Mouse (Mus musculus): ENCODE measurements around the gene Ugt1a10.
"Not testable (repeated sequence)": the region's sequence is repeated elsewhere in the genome, so short reads cannot be mapped to it uniquely, and the experiment has no call there.

Ugt1a10 gene

GRCm38 (mm10) chr1:88143966-88144675, 88.9 kb downstream of the Ugt1a10 start:
- peak; percentile 56 to 78 for DNase-seq

GRCm38 (mm10) chr1:88145278-88145677, 90.1 kb downstream of the Ugt1a10 start:
- peak; percentile 9 to 45 for DNase-seq

GRCm38 (mm10) chr1:88150133-88150532, 94.9 kb downstream of the Ugt1a10 start:
- peak; percentile 35 to 41 for DNase-seq

GRCm38 (mm10) chr1:88158430-88158829, 103.2 kb downstream of the Ugt1a10 start:
- DNase-seq: peak in 1 of 2 experiments; percentile 18

GRCm38 (mm10) chr1:88165711-88166110, 110.5 kb downstream of the Ugt1a10 start, which contains the start of gene Ugt1a5:
Gene Ugt1a5, plus strand, starts transcription at chr1:88166012.
- DNase-seq: no peak

GRCm38 (mm10) chr1:88172190-88172589, 117.0 kb downstream of the Ugt1a10 start:
- DNase-seq: not testable (repeated sequence)

- no peak for DNase-seq
Measured at GRCm38 (mm10) chr1:88179657-88180056, 124.5 kb downstream of the Ugt1a10 start.

GRCm38 (mm10) chr1:88186325-88186935, 131.2 kb downstream of the Ugt1a10 start:
- DNase-seq: no peak

GRCm38 (mm10) chr1:88192136-88192535, 136.9 kb downstream of the Ugt1a10 start:
- no peak for DNase-seq

GRCm38 (mm10) chr1:88195687-88196086, 140.5 kb downstream of the Ugt1a10 start:
- no peak for DNase-seq

- DNase-seq: no peak
Measured at GRCm38 (mm10) chr1:88197443-88197842, 142.3 kb downstream of the Ugt1a10 start.

- peak; percentile 48 to 62 for DNase-seq
Measured at GRCm38 (mm10) chr1:88199996-88200395, 144.8 kb downstream of the Ugt1a10 start.

GRCm38 (mm10) chr1:88200456-88200855, 145.3 kb downstream of the Ugt1a10 start, which contains the start of gene Ugt1a2:
Gene Ugt1a2, plus strand, starts transcription at chr1:88200601.
- no peak for DNase-seq

GRCm38 (mm10) chr1:88205294-88205922, 150.2 kb downstream of the Ugt1a10 start, which contains the start of gene Dnajb3:
Gene Dnajb3, minus strand, starts transcription at chr1:88205782.
- DNase-seq: peak; percentile 86 to 91

GRCm38 (mm10) chr1:88206843-88207479, 151.8 kb downstream of the Ugt1a10 start:
- no peak for DNase-seq

- DNase-seq: no peak
Measured at GRCm38 (mm10) chr1:88211812-88212211, 156.6 kb downstream of the Ugt1a10 start, which contains the start of gene Ugt1a1. Gene Ugt1a1, plus strand, starts transcription at chr1:88211959.

- no peak for DNase-seq
Measured at GRCm38 (mm10) chr1:88212341-88213045, 157.3 kb downstream of the Ugt1a10 start.

GRCm38 (mm10) chr1:88213061-88213460, 157.9 kb downstream of the Ugt1a10 start:
- DNase-seq: no peak

- DNase-seq: no peak
Measured at GRCm38 (mm10) chr1:88213766-88214461, 158.7 kb downstream of the Ugt1a10 start.

GRCm38 (mm10) chr1:88214462-88214952, 159.3 kb downstream of the Ugt1a10 start:
- no peak for DNase-seq

All from cerebellum, postnatal 14 days (tissue).